17 mouse cellular contexts compared by ENCODE assay signal in genomic region chr14:103763216-103764031, GRCm38 (mm10).
DNase-seq lines count a peak whose midpoint lies in the region; ATAC-seq and TF ChIP-seq lines count a peak whose summit lies in the region.
"Had no signal": no experiment of that assay in that cellular context is flagged by ENCODE, and none has a peak within 500 bp of the region (broad histone marks: within the 10 kb centered on the region; RNA-seq: fewer than 3 reads in every experiment).

No protein-coding gene starts in this region.

- H3K27me3 ChIP-seq in forebrain, embryonic 16.5 days (replicated peaks; ENCODE audit: control insufficient read depth, insufficient read depth, low read length), result no peaks in the 10 kb centered on the region
- H3K27me3 ChIP-seq in hindbrain, postnatal 0 days (ENCODE audit: insufficient read depth, low read length), result no peaks in the 10 kb centered on the region
- no peaks in the 10 kb centered on the region for H3K27me3 ChIP-seq in neural tube, embryonic 14.5 days (ENCODE audit: control insufficient read depth, insufficient read depth, low read length)
- H3K27me3 ChIP-seq: CH12.LX; heart, embryonic 12.5 days; liver, embryonic 13.5 days had no signal

- 8% methylated on average over 1 of the region's 1 CpGs for WGBS in forebrain, embryonic 16.5 days
- WGBS in hindbrain, postnatal 0 days, result 45% methylated on average over 1 of the region's 1 CpGs
- 47% methylated on average over 1 of the region's 1 CpGs for WGBS in neural tube, embryonic 14.5 days

- ATAC-seq in forebrain, embryonic 16.5 days, result peak; percentile 89
- ATAC-seq in hindbrain, postnatal 0 days, result peak; percentile 89
- ATAC-seq in neural tube, embryonic 14.5 days (ENCODE audit: low read depth), result peak; percentile 70; the same call in 1 of the 2 replicates
- ATAC-seq: intestine, postnatal 0 days had no signal

- H3K4me3 ChIP-seq in forebrain, embryonic 16.5 days (replicated peaks; ENCODE audit: low read length), result no peak overlapping the region
- no peak overlapping the region for H3K4me3 ChIP-seq in hindbrain, postnatal 0 days (ENCODE audit: low read length)
- no peak overlapping the region for H3K4me3 ChIP-seq in neural tube, embryonic 14.5 days (ENCODE audit: low read depth, low read length)
- H3K4me3 ChIP-seq: heart, embryonic 12.5 days; left cerebral cortex, adult 2 months; liver, embryonic 13.5 days had no signal

- H3K27ac ChIP-seq in forebrain, embryonic 16.5 days (ENCODE audit: low read length), result peak overlapping the region; percentile 82
- H3K27ac ChIP-seq in hindbrain, postnatal 0 days, result peak overlapping the region; percentile 16
- H3K27ac ChIP-seq in neural tube, embryonic 14.5 days (ENCODE audit: low read depth, low read length), result 0 out of 2 replicates have a peak overlapping the region, but pooled peaks have one; percentile 13
- H3K27ac ChIP-seq: left cerebral cortex, adult 2 months; liver, embryonic 13.5 days had no signal

- peaks cover 11% of the 10 kb centered on the region for H3K4me1 ChIP-seq in forebrain, embryonic 16.5 days (replicated peaks; ENCODE audit: control insufficient read depth, insufficient read depth, low read length)
- H3K4me1 ChIP-seq in hindbrain, postnatal 0 days (ENCODE audit: insufficient read depth, low read length), result no peaks in the 10 kb centered on the region
- no peaks in the 10 kb centered on the region for H3K4me1 ChIP-seq in neural tube, embryonic 14.5 days (ENCODE audit: control insufficient read depth, insufficient read depth, low read length)
- H3K4me1 ChIP-seq: heart, embryonic 12.5 days; liver, embryonic 13.5 days had no signal

- TF ChIP-seq CTCF in hindbrain, postnatal 0 days (IDR thresholded peaks at IDR 0.05; ENCODE audit: low read depth), result no peak

- no peaks in the 10 kb centered on the region for H3K9me3 ChIP-seq in forebrain, embryonic 16.5 days (ENCODE audit: control insufficient read depth, low read length)
- no peaks in the 10 kb centered on the region for H3K9me3 ChIP-seq in hindbrain, postnatal 0 days (ENCODE audit: low read length)
- no peaks in the 10 kb centered on the region for H3K9me3 ChIP-seq in neural tube, embryonic 14.5 days (ENCODE audit: control insufficient read depth, low read length)
- H3K9me3 ChIP-seq: heart, embryonic 12.5 days; liver, embryonic 13.5 days had no signal

- no peaks in the 10 kb centered on the region for H3K36me3 ChIP-seq in forebrain, embryonic 16.5 days (ENCODE audit: control insufficient read depth, insufficient read depth)
- H3K36me3 ChIP-seq in hindbrain, postnatal 0 days (ENCODE audit: insufficient read depth, low read length), result no peaks in the 10 kb centered on the region
- no peaks in the 10 kb centered on the region for H3K36me3 ChIP-seq in neural tube, embryonic 14.5 days (ENCODE audit: control insufficient read depth, insufficient read depth, low read length)
- H3K36me3 ChIP-seq: heart, embryonic 12.5 days; liver, embryonic 13.5 days had no signal

- no peak overlapping the region for H3K4me2 ChIP-seq in forebrain, embryonic 16.5 days (ENCODE audit: low read length)
- no peak overlapping the region for H3K4me2 ChIP-seq in hindbrain, postnatal 0 days (ENCODE audit: low read depth, low read length)
- no peak overlapping the region for H3K4me2 ChIP-seq in neural tube, embryonic 14.5 days (ENCODE audit: low read depth, low read length)
- H3K4me2 ChIP-seq: heart, embryonic 12.5 days; liver, embryonic 13.5 days had no signal

- H3K9ac ChIP-seq in forebrain, embryonic 16.5 days (replicated peaks; ENCODE audit: low read depth, low read length), result no peak overlapping the region
- no peak overlapping the region for H3K9ac ChIP-seq in hindbrain, postnatal 0 days (replicated peaks; ENCODE audit: low read length)
- no peak overlapping the region for H3K9ac ChIP-seq in neural tube, embryonic 14.5 days (replicated peaks; ENCODE audit: low read depth, low read length)
- H3K9ac ChIP-seq: heart, embryonic 12.5 days; liver, embryonic 13.5 days had no signal

- peak; percentile 27 for DNase-seq in embryo, embryonic 11 days
- no peak for DNase-seq in embryo, embryonic 10.5 days (ENCODE audit: low spot score)
- peak; percentile 29 for DNase-seq in hindbrain, postnatal 0 days (ENCODE audit: low spot score)
- DNase-seq in lung, postnatal 36 days, result no peak
- DNase-seq in layer of hippocampus, postnatal 14 days (ENCODE audit: low spot score in 2 of 2), result no peak
- no peak for DNase-seq in lung, postnatal 25 days (ENCODE audit: low spot score)
- DNase-seq: gastrocnemius, postnatal 36 days; heart, postnatal 36 days; kidney, postnatal 4 days; liver, embryonic 13.5 days; spleen, adult 18-20 months had no signal

Comparison
In these comparisons a context has a peak if more than half of its experiments do, and no peak if none do; other contexts are left out.
1. DNase-seq: peak in embryo, embryonic 11 days (single experiment) and hindbrain, postnatal 0 days (single experiment); none in embryo, embryonic 10.5 days (single experiment), lung, postnatal 36 days (single experiment), layer of hippocampus, postnatal 14 days (0 of 2) and lung, postnatal 25 days (single experiment).
2. H3K27ac ChIP-seq: peak in every context shown above with its lines; median percentile 82 in forebrain, embryonic 16.5 days; 16 in hindbrain, postnatal 0 days; 13 in neural tube, embryonic 14.5 days.
3. Peak in every context shown above with its lines, with median percentiles within 50 percentile points of each other: ATAC-seq.